Mouse (Mus musculus) frontal cortex, postnatal 14 days (tissue): Measurements from ENCODE around the gene Dlst.

Experiments
- DNase-seq, 2 experiments: peaks; one replicate each; pipeline ENCODE4 v3.0.0; 2022; ENCODE audit warnings: low spot score in 2 of 2

Dlst gene

GRCm38 (mm10) chr12:85181475-85182344 lies 71.1 kb downstream of the Dlst start:
- no peak for DNase-seq

- DNase-seq, result no peak
Observed at GRCm38 (mm10) chr12:85182345-85182643, 71.7 kb downstream of the Dlst start.

GRCm38 (mm10) chr12:85182898-85183297 lies 72.3 kb downstream of the Dlst start:
- no peak for DNase-seq

GRCm38 (mm10) chr12:85184118-85184517 lies 73.5 kb downstream of the Dlst start:
- DNase-seq, result no peak
